ENCODE assay signal across 8 mouse cellular contexts in the genomic region with DNA sequence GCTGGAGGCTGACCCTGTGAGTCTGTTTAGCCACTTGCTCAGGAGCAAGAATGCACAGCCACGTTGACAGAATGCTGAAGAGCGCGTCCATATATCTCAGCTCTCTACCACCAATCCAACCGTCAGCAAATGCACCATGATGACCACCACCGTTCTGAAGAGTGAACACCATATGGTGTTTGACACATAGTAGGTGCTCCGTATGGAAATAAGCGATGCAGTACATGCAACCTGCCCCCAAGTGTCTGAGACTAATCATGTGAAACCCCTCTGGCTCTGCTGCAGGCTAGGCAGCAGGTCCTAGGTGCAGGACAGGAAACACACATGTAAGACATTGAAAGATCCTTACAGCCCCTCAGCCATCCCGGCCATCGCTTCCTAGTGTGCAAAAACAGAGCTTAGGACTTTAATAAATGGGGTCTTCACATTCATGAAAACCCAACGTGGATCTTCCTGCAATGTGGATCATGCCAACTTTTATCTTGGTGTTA. TPM values are rescaled to one million over a fixed set of nuclear protein-coding genes. Genes with fewer than 3 reads are reported as not detected.
DNase-seq lines count a peak whose midpoint lies in the region; ATAC-seq and TF ChIP-seq lines count a peak whose summit lies in the region.

No protein-coding gene starts in this region.

- H3K9ac ChIP-seq in hindbrain, embryonic 14.5 days = no peak overlapping the region
- no peak overlapping the region for H3K9ac ChIP-seq in midbrain, embryonic 14.5 days (replicated peaks; ENCODE audit: low read length)

- H3K4me3 ChIP-seq in cortical plate, adult 2 months (ENCODE audit: insufficient read depth, low read length) = peak overlapping the region; percentile 55
- peak overlapping the region; percentile 66; the same call in 1 of the 2 replicates for H3K4me3 ChIP-seq in hindbrain, embryonic 14.5 days (replicated peaks; ENCODE audit: low read length)
- H3K4me3 ChIP-seq in midbrain, embryonic 14.5 days (replicated peaks; ENCODE audit: low read depth, low read length) = peak overlapping the region; percentile 63; the same call in 1 of the 2 replicates

- no peak for TF ChIP-seq CTCF in cortical plate, adult 2 months (IDR thresholded peaks at IDR 0.05; ENCODE audit: extremely low read depth, insufficient read depth, low read length)

- peaks cover 8% of the 10 kb centered on the region; the same call in 1 of the 2 replicates for H3K4me1 ChIP-seq in cortical plate, adult 2 months (ENCODE audit: control insufficient read depth, insufficient read depth, low read length)
- H3K4me1 ChIP-seq in hindbrain, embryonic 14.5 days (replicated peaks; ENCODE audit: control insufficient read depth, insufficient read depth, low read length) = 0 out of 2 replicates have a peak, but pooled peaks cover 3% of the 10 kb centered on the region
- peaks cover 14% of the 10 kb centered on the region for H3K4me1 ChIP-seq in midbrain, embryonic 14.5 days (ENCODE audit: control insufficient read depth, insufficient read depth, low read length)

- TF ChIP-seq POLR2A in cortical plate, adult 2 months (IDR thresholded peaks at IDR 0.05; ENCODE audit: extremely low read depth, insufficient read depth, low read length) = no peak

- H3K9me3 ChIP-seq in hindbrain, embryonic 14.5 days (ENCODE audit: control insufficient read depth, low read length) = no peaks in the 10 kb centered on the region
- no peaks in the 10 kb centered on the region for H3K9me3 ChIP-seq in midbrain, embryonic 14.5 days (ENCODE audit: control insufficient read depth, low read length)

- peak; percentile 20 for DNase-seq in kidney, adult 11 months
- no peak for DNase-seq in kidney, adult 18-20 months
- no peak for DNase-seq in hindbrain, embryonic 14.5 days (ENCODE audit: low spot score)
- DNase-seq in midbrain, embryonic 14.5 days = no peak
- DNase-seq in right cerebral cortex, adult 18-20 months = no peak
- DNase-seq in layer of hippocampus, postnatal 10 days (ENCODE audit: low spot score in 2 of 2) = no peak
- DNase-seq in spleen, adult 18-20 months = no peak

- no peaks in the 10 kb centered on the region for H3K27me3 ChIP-seq in hindbrain, embryonic 14.5 days (ENCODE audit: control insufficient read depth, insufficient read depth, low read length)
- H3K27me3 ChIP-seq in midbrain, embryonic 14.5 days (ENCODE audit: control insufficient read depth, insufficient read depth, low read length) = no peaks in the 10 kb centered on the region

- 69% methylated on average over 10 of the region's 10 CpGs for WGBS in hindbrain, embryonic 14.5 days
- 74% methylated on average over 10 of the region's 10 CpGs for WGBS in midbrain, embryonic 14.5 days

- peak overlapping the region; percentile 83 for H3K27ac ChIP-seq in cortical plate, adult 2 months (ENCODE audit: insufficient read depth, low read length)
- H3K27ac ChIP-seq in hindbrain, embryonic 14.5 days = no peak overlapping the region
- no peak overlapping the region for H3K27ac ChIP-seq in midbrain, embryonic 14.5 days (replicated peaks; ENCODE audit: low read depth, low read length)

- H3K4me2 ChIP-seq in hindbrain, embryonic 14.5 days (replicated peaks) = peak overlapping the region; percentile 98
- H3K4me2 ChIP-seq in midbrain, embryonic 14.5 days (ENCODE audit: low read length) = peak overlapping the region; percentile 99

- ATAC-seq in hindbrain, embryonic 14.5 days (ENCODE audit: low FRiP score) = no peak
- ATAC-seq in midbrain, embryonic 14.5 days (ENCODE audit: low FRiP score, low TSS enrichment) = no peak

- no peaks in the 10 kb centered on the region; the same call in 1 of the 2 replicates for H3K36me3 ChIP-seq in hindbrain, embryonic 14.5 days (replicated peaks; ENCODE audit: control insufficient read depth, insufficient read depth)
- H3K36me3 ChIP-seq in midbrain, embryonic 14.5 days (ENCODE audit: control insufficient read depth, insufficient read depth, low read length) = no peaks in the 10 kb centered on the region

RNA-seq across cellular contexts. Expression of a gene that starts 0.6 kb away (rescaled TPM):
- polyA plus RNA-seq in cortical plate, adult 2 months (2012; rRNA removed) = not detected in 2 replicates
- not detected in 2 replicates for polyA plus RNA-seq in hindbrain, embryonic 14.5 days (2014; fragmentation: Nextera tagmentation; extraction: Ambion mirVana)
- polyA plus RNA-seq in midbrain, embryonic 14.5 days (2014; fragmentation: Nextera tagmentation; extraction: Ambion mirVana) = not detected in 2 replicates
- not detected for total RNA-seq in layer of hippocampus, postnatal 10 days (2021)

RNA-seq across cellular contexts. Expression of a gene that starts 3.3 kb away (rescaled TPM):
- 162 and 171 TPM in 2 replicates for polyA plus RNA-seq in cortical plate, adult 2 months (2012; rRNA removed)
- 24.0 and 24.7 TPM in 2 replicates for polyA plus RNA-seq in hindbrain, embryonic 14.5 days (2014; fragmentation: Nextera tagmentation; extraction: Ambion mirVana)
- polyA plus RNA-seq in midbrain, embryonic 14.5 days (2014; fragmentation: Nextera tagmentation; extraction: Ambion mirVana) = 16.5 and 17.2 TPM in 2 replicates
- 100 to 1,000 TPM; 121 to 127 TPM for total RNA-seq in layer of hippocampus, postnatal 10 days (2021)

RNA-seq across cellular contexts. Expression of a gene that starts 16.7 kb away (rescaled TPM):
- 0.09 and 0.10 TPM in 2 replicates for polyA plus RNA-seq in cortical plate, adult 2 months (2012; rRNA removed)
- not detected in 2 replicates for polyA plus RNA-seq in hindbrain, embryonic 14.5 days (2014; fragmentation: Nextera tagmentation; extraction: Ambion mirVana)
- not detected in 2 replicates for polyA plus RNA-seq in midbrain, embryonic 14.5 days (2014; fragmentation: Nextera tagmentation; extraction: Ambion mirVana)
- total RNA-seq in layer of hippocampus, postnatal 10 days (2021) = under 1 TPM in 1 of 2 experiments, not detected in 1; 0.23 TPM

RNA-seq across cellular contexts. Expression of a gene that starts 44.8 kb away (rescaled TPM):
- polyA plus RNA-seq in cortical plate, adult 2 months (2012; rRNA removed) = 57.9 and 60.4 TPM in 2 replicates
- polyA plus RNA-seq in hindbrain, embryonic 14.5 days (2014; fragmentation: Nextera tagmentation; extraction: Ambion mirVana) = 53.5 and 57.2 TPM in 2 replicates
- 45.4 and 54.2 TPM in 2 replicates for polyA plus RNA-seq in midbrain, embryonic 14.5 days (2014; fragmentation: Nextera tagmentation; extraction: Ambion mirVana)
- 10 to 100 TPM; 70.1 to 79.5 TPM for total RNA-seq in layer of hippocampus, postnatal 10 days (2021)

RNA-seq across cellular contexts. Expression of a gene that starts 57.8 kb away (rescaled TPM):
- polyA plus RNA-seq in cortical plate, adult 2 months (2012; rRNA removed) = 0.15 and 0.19 TPM in 2 replicates
- 0.27 TPM in 1 of 2 replicates, not detected in the other for polyA plus RNA-seq in hindbrain, embryonic 14.5 days (2014; fragmentation: Nextera tagmentation; extraction: Ambion mirVana)
- polyA plus RNA-seq in midbrain, embryonic 14.5 days (2014; fragmentation: Nextera tagmentation; extraction: Ambion mirVana) = 0.15 and 0.17 TPM in 2 replicates
- under 1 TPM in 1 of 2 experiments, not detected in 1; 0.14 TPM for total RNA-seq in layer of hippocampus, postnatal 10 days (2021)
